Mouse (Mus musculus) liver, embryonic 11.5 days (tissue): ENCODE data around the gene Nol4l. TPM values are rescaled to one million over a fixed set of nuclear protein-coding genes. Genes with fewer than 3 reads are reported as not detected.
A peak's percentile ranks its signal among the peaks of the same experiment; 100 is the strongest.

Experiments
- ATAC-seq: fragments of 200-750 bp; cut with Nextera tagmentation; replicated peaks from 2 replicates; pipeline ENCODE4 v1.8.0; 2017; ENCODE audit warnings: moderate number of reproducible peaks, mild to moderate bottlenecking, moderate TSS enrichment, moderate library complexity; ENCODE audit not compliant: low FRiP score
- DNase-seq: peaks from one replicate; pipeline ENCODE4 v3.0.0-alpha.2; 2017; ENCODE audit warnings: low spot score
- H3K27ac ChIP-seq: fragments of 300-500 bp; sonication (generic); 2 replicates; pipeline ENCODE4 v1.5.1; 2014; ENCODE audit warnings: mild to moderate bottlenecking, low read depth, low read length, control low read depth
- H3K27me3 ChIP-seq: fragments of 300-500 bp; sonication (generic); replicated peaks from 2 replicates; pipeline ENCODE4 v1.6.1; 2014; ENCODE audit warnings: low read length, mixed read lengths; ENCODE audit not compliant: control insufficient read depth, insufficient read depth
- H3K36me3 ChIP-seq: fragments of 300-500 bp; sonication (generic); 2 replicates; pipeline ENCODE4 v1.6.1; 2014; ENCODE audit warnings: mild to moderate bottlenecking, low read length, moderate library complexity, mixed read lengths; ENCODE audit not compliant: control insufficient read depth, insufficient read depth
- H3K4me1 ChIP-seq: fragments of 300-500 bp; sonication (generic); replicated peaks from 2 replicates; pipeline ENCODE4 v1.6.1; 2014; ENCODE audit warnings: low read length, mixed read lengths; ENCODE audit not compliant: control insufficient read depth, insufficient read depth
- H3K4me2 ChIP-seq: fragments of 300-500 bp; sonication (generic); 2 replicates; pipeline ENCODE4 v1.6.1; 2014; ENCODE audit warnings: mild to moderate bottlenecking, control low read depth, moderate library complexity
- H3K4me3 ChIP-seq: fragments of 300-500 bp; sonication (generic); 2 replicates; pipeline ENCODE4 v1.5.1; 2014; ENCODE audit warnings: low read depth, low read length, control low read depth
- H3K9ac ChIP-seq: fragments of 300-500 bp; sonication (generic); 2 replicates; pipeline ENCODE4 v1.6.1; 2014; ENCODE audit warnings: low read depth, low read length, control low read depth
- H3K9me3 ChIP-seq: fragments of 300-500 bp; sonication (generic); 2 replicates; pipeline ENCODE4 v1.6.1; 2016; ENCODE audit warnings: low read length, inconsistent platforms, mixed read lengths; ENCODE audit not compliant: control insufficient read depth
- WGBS: fragments of 180-500 bp; shearing (Covaris S2); extraction: QIAGEN DNeasy Blood & Tissue Kit; methylation state at CpG from one replicate; pipeline ENCODE4 v1.1.7; 2014; 5-methylcytosine and 5-hydroxymethylcytosine counted together
- polyA plus RNA-seq: library from polyadenylated mRNA; unstranded; fragments of >200 nt; fragmentation: Nextera tagmentation; extraction: Ambion mirVana; gene quantifications from 2 replicates; pipeline ENCODE4 v1.2.1, GENCODE M21; 2014

Gene Nol4l
- polyA plus RNA-seq, 1 experiment from 2014 or later = 15.8 TPM

DNA sequence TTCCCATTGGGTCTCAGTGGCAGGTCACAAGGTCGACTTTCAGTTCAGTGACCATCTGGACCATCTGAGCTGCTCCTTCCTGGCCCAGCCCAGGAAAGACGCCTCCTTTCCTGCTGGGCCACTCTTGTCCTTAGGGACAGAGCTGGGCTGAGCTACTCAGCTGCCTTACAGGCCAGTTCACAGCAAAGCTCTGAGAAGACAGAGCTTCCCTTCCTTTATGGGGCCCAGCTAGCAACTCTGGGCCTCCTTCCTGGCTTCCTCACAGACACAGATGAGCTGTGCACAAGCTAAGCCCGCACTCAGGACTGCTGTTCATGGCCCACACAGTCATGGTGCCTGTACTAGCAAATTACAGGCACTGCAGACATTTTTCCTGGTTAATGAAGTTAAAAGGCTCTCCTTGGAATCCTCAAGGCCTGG, 71.7 kb downstream of the Nol4l start:
- H3K4me2 ChIP-seq = no peak overlapping the region
- no peak for ATAC-seq
- H3K9me3 ChIP-seq = no peaks in the 10 kb centered on the region
- H3K9ac ChIP-seq = no peak overlapping the region
- H3K4me1 ChIP-seq = peaks cover 53% of the 10 kb centered on the region
- no peaks in the 10 kb centered on the region for H3K27me3 ChIP-seq
- 42% methylated on average over 3 of the region's 3 CpGs for WGBS
- DNase-seq = no peak
- H3K4me3 ChIP-seq = no peak overlapping the region
- peaks cover 4% of the 10 kb centered on the region; the same call in 1 of the 2 replicates for H3K36me3 ChIP-seq
- peak overlapping the region; percentile 66; the same call in 1 of the 2 replicates for H3K27ac ChIP-seq

GRCm38 (mm10) chr2:153457467-153457866, 72.3 kb downstream of the Nol4l start:
- no peak overlapping the region for H3K4me2 ChIP-seq
- no peaks in the 10 kb centered on the region; the same call in 1 of the 2 replicates for H3K36me3 ChIP-seq
- ATAC-seq = no peak
- DNase-seq = no peak
- H3K9ac ChIP-seq = no peak overlapping the region
- 29% methylated on average over 4 of the region's 4 CpGs for WGBS
- peak overlapping the region; percentile 32; the same call in 1 of the 2 replicates for H3K27ac ChIP-seq
- H3K4me1 ChIP-seq = peaks cover 55% of the 10 kb centered on the region
- no peaks in the 10 kb centered on the region for H3K27me3 ChIP-seq
- H3K9me3 ChIP-seq = no peaks in the 10 kb centered on the region
- no peak overlapping the region for H3K4me3 ChIP-seq

DNA sequence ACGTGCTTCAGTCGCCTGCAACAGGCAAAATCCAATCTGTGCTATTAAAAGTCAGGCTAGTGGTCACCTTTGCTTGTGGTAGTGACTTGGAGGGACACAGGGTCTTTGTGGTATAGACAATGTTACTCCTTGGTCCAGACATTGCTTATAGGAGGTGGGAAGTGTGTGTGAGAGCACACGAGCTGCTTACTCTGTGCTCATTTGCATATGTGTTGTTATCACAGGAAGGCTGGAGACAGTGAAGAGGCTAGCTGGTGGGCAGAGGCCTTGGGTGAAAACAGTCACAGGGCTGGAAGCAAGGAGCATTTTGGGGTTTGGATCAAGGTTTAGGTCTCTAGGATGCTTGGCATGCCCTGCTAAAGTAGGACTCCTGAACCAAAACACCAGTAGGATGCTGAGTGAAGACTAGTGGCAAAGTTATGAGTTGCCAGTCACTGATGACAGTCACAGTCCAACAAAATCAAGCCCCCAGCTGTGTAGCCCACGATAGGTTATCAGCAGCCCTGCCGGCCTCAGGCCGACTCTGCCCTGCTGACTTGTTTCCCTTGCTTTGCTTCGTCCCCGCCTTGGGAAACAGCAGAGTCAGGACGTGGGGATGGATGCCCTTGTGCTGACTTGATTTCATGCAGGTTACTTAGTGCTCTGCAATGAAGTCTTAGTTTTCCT, 74.8 kb downstream of the Nol4l start:
- H3K36me3 ChIP-seq = no peaks in the 10 kb centered on the region
- no peak for DNase-seq
- peaks cover 55% of the 10 kb centered on the region for H3K4me1 ChIP-seq
- peak; percentile 81 for ATAC-seq
- no peaks in the 10 kb centered on the region for H3K9me3 ChIP-seq
- peak overlapping the region; percentile 89 for H3K27ac ChIP-seq
- H3K27me3 ChIP-seq = no peaks in the 10 kb centered on the region
- peak overlapping the region; percentile 45 for H3K4me2 ChIP-seq
- H3K9ac ChIP-seq = peak overlapping the region; percentile 34; the same call in 1 of the 2 replicates
- no peak overlapping the region for H3K4me3 ChIP-seq
- WGBS = 36% methylated on average over 9 of the region's 9 CpGs

DNA sequence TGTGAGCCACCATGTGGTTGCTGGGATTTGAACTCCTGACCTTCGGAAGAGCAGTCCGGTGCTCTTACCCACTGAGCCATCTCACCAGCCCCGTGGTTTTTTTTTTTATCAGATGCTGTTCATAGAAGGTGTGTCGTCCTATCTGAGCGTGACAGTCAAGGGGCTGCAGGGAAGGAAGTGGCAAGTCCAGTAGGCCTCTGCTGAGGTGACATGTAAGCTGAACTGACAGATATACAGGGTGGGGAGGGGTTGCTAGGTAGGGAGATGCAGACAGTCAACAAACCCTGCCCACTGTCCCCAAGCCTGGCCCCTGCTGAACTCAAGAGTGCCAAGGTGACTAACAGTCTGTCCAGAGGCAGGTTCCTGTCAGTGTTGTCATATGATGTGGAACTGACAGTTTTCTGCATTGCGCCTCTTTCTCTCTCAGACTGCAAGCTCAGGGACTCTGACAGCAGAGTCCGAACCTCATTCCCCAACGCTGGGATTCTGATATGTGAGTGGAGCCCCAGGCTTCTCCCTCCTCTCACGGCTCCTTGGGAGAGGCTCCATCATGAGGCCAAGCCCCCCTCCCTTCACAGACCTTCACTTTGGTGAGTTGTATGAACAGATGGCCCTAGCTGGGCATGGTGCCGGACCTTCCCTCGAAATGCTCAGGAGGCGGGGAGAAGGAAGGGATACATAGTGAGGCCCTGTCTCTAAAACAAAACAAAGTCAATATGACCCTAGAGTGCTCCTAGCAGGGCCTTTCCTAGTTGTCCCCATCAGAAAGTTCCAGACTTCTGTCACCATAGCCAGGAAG, 75.6 kb downstream of the Nol4l start:
- H3K27me3 ChIP-seq = no peaks in the 10 kb centered on the region
- H3K4me1 ChIP-seq = peaks cover 55% of the 10 kb centered on the region
- no peak overlapping the region for H3K4me3 ChIP-seq
- no peaks in the 10 kb centered on the region for H3K36me3 ChIP-seq
- no peak for DNase-seq
- 49% methylated on average over 12 of the region's 12 CpGs for WGBS
- peak overlapping the region; percentile 34; the same call in 1 of the 2 replicates for H3K9ac ChIP-seq
- ATAC-seq = peak; percentile 90
- H3K27ac ChIP-seq = peak overlapping the region; percentile 89
- H3K4me2 ChIP-seq = peak overlapping the region; percentile 45
- H3K9me3 ChIP-seq = no peaks in the 10 kb centered on the region

DNA sequence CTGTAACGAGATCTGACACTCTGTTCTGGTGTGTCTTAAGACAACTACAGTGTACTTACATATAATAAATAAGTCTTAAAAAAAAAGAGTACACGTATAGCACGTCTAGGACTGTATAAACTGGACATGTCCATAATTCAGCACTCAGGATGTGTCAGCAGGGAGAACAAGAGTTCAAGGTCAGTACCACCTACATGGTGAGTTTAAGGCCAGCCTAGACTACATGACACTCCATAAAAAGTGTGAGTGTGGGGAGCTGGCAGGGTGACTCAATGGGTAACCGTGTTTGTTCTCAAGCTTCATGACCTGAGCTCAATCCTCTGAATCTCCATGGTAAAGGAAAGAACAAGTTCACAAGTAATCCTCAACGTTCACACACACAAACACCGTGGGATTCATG, 81.3 kb downstream of the Nol4l start:
- Histone ChIP-seq H3K4me1 (peaks cover 26% of the 10 kb centered on the region), H3K27me3 (no peaks in the 10 kb centered on the region), H3K9ac (no peak overlapping the region), H3K4me3 (no peak overlapping the region), H3K4me2 (no peak overlapping the region), H3K36me3 (no peaks in the 10 kb centered on the region), H3K27ac (no peak overlapping the region), H3K9me3 (no peaks in the 10 kb centered on the region)
- WGBS = 78% methylated on average over 6 of the region's 6 CpGs
- ATAC-seq (no peak), DNase-seq (no peak)

DNA sequence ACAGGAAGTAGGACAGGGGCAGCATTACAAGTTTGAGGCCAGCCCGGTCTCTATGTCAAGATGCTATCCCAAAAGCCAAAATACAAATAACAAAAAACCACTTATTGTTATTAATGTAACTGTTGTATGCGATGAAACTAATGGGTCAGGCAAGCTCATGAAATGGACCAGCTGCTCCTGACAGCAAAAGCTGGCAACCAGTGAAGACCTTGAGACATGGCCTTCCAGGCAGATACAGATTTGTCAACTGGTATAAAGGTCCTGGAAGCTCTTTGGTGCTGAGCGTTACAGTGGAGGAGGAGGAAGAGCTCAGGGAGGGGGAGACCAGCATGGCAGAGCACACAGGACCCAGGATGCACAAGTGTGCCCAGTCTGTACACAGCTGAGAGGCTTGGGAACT, 82.1 kb downstream of the Nol4l start:
- H3K4me1 ChIP-seq = peaks cover 29% of the 10 kb centered on the region
- 89% methylated on average over 3 of the region's 3 CpGs for WGBS
- H3K27ac ChIP-seq = no peak overlapping the region
- H3K9me3 ChIP-seq = no peaks in the 10 kb centered on the region
- no peak overlapping the region for H3K9ac ChIP-seq
- ATAC-seq (no peak), DNase-seq (no peak)
- H3K36me3 ChIP-seq = no peaks in the 10 kb centered on the region
- no peak overlapping the region for H3K4me3 ChIP-seq
- H3K27me3 ChIP-seq = no peaks in the 10 kb centered on the region
- no peak overlapping the region for H3K4me2 ChIP-seq

- H3K27ac ChIP-seq = no peak overlapping the region
- peaks cover 41% of the 10 kb centered on the region for H3K4me1 ChIP-seq
- WGBS = 24% methylated on average over 4 of the region's 4 CpGs
- peak overlapping the region; percentile 98 for H3K4me2 ChIP-seq
- no peak overlapping the region for H3K9ac ChIP-seq
- DNase-seq = no peak
- no peak overlapping the region for H3K4me3 ChIP-seq
- no peaks in the 10 kb centered on the region for H3K9me3 ChIP-seq
- H3K36me3 ChIP-seq = no peaks in the 10 kb centered on the region; the same call in 1 of the 2 replicates
- ATAC-seq = no peak
- H3K27me3 ChIP-seq = no peaks in the 10 kb centered on the region
Observed at GRCm38 (mm10) chr2:153446476-153446875, 83.3 kb downstream of the Nol4l start.

DNA sequence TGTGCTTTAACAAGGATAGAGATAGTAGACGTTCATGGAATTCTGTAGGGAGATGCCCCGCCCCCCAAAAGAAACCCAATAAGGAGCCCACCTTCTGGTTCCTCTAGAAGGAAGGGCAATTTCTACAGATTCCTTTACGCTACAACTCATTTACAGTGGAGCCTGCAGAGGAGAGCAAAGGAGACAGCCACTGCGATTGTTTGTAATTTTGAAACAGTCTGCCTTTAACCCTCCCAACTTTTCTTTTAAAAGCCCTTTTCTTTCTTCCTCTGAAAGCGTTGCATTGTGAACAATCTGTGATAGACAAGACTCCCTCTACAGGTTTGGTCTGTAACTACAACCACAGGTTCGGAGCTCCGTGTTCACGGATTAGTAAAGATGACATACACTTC, 83.8 kb downstream of the Nol4l start:
- ATAC-seq (no peak), DNase-seq (no peak)
- Histone ChIP-seq H3K4me2 (peak overlapping the region; percentile 98), H3K4me3 (peak overlapping the region; percentile 79), H3K27ac (peak overlapping the region; percentile 88; the same call in 1 of the 2 replicates), H3K27me3 (no peaks in the 10 kb centered on the region), H3K4me1 (peaks cover 46% of the 10 kb centered on the region), H3K9ac (peak overlapping the region; percentile 63), H3K36me3 (no peaks in the 10 kb centered on the region; the same call in 1 of the 2 replicates), H3K9me3 (no peaks in the 10 kb centered on the region)
- WGBS = 0% methylated on average over 8 of the region's 8 CpGs
